Comparison of ENCODE assay signal across 22 mouse cellular contexts in genomic region chr1:68892041-68892440, GRCm38 (mm10).
DNase-seq lines count a peak whose midpoint lies in the region; ATAC-seq lines count a peak whose summit lies in the region.
"Had no signal": no experiment of that assay in that cellular context is flagged by ENCODE, and none has a peak within 500 bp of the region (broad histone marks: within the 10 kb centered on the region; RNA-seq: fewer than 3 reads in every experiment).

No protein-coding gene starts in this region.

- no peak for ATAC-seq in forebrain, embryonic 14.5 days
- ATAC-seq in megakaryocyte-erythroid progenitor cell, adult 5-6 weeks (replicated peaks; ENCODE audit: low FRiP score, low TSS enrichment, poor library complexity, severe bottlenecking) = no peak
- ATAC-seq: activated CD4-positive, CD25-positive, alpha-beta regulatory T cell, adult 4 months; CD4-positive, CD25-positive, alpha-beta regulatory T cell, adult 4 months; Patski had no signal

- no peaks in the 10 kb centered on the region for H3K27me3 ChIP-seq in forebrain, embryonic 14.5 days (replicated peaks; ENCODE audit: control insufficient read depth, insufficient read depth, low read length)
- H3K27me3 ChIP-seq: CH12.LX, Patski had no signal

- no peaks in the 10 kb centered on the region for H3K9me3 ChIP-seq in forebrain, embryonic 14.5 days (replicated peaks; ENCODE audit: control insufficient read depth, low read length)
- H3K9me3 ChIP-seq: G1E had no signal

- no peak overlapping the region for H3K27ac ChIP-seq in forebrain, embryonic 14.5 days (ENCODE audit: low read depth, low read length)

- no peak overlapping the region for H3K4me2 ChIP-seq in forebrain, embryonic 14.5 days (ENCODE audit: low read length)

- H3K36me3 ChIP-seq in forebrain, embryonic 14.5 days (ENCODE audit: control insufficient read depth, insufficient read depth, low read length) = no peaks in the 10 kb centered on the region
- H3K36me3 ChIP-seq: G1E had no signal

- WGBS in forebrain, embryonic 14.5 days = 31% methylated on average over 2 of the region's 2 CpGs

- peak; percentile 45 for DNase-seq in Muller cell, postnatal 12 days (ENCODE audit: inconsistent ontology term)
- DNase-seq in retina, embryonic 14.5 days (ENCODE audit: low spot score) = peak; percentile 53
- peak; percentile 59 for DNase-seq in retina, postnatal 1 day
- no peak for DNase-seq in cerebellum, postnatal 10 days
- DNase-seq in forebrain, embryonic 14.5 days (ENCODE audit: low spot score) = no peak
- DNase-seq: adrenal gland, adult 2 months; adrenal gland, adult 8-10 months; adrenal gland, postnatal 10 days; adrenal gland, postnatal 14 days; adrenal gland, postnatal 25 days; adrenal gland, postnatal 36 days; B cell, adult 2 months; cerebellum, adult 11 months; cerebellum, adult 11-12 months; cerebellum, adult 18-20 months; cerebellum, adult 2 months had no signal

- no peaks in the 10 kb centered on the region for H3K4me1 ChIP-seq in forebrain, embryonic 14.5 days (ENCODE audit: control insufficient read depth, insufficient read depth, low read length)

- no peak overlapping the region for H3K9ac ChIP-seq in forebrain, embryonic 14.5 days (ENCODE audit: low read length)

- no peak overlapping the region for H3K4me3 ChIP-seq in forebrain, embryonic 14.5 days (ENCODE audit: low read depth, low read length)

Comparison
In these comparisons a context has a peak if more than half of its experiments do, and no peak if none do; other contexts are left out.
1. DNase-seq: peak in Muller cell, postnatal 12 days (single experiment), retina, embryonic 14.5 days (single experiment) and retina, postnatal 1 day (single experiment); none in cerebellum, postnatal 10 days (0 of 2) and forebrain, embryonic 14.5 days (single experiment).